Mouse (Mus musculus) E14TG2a.4 (cell line): ENCODE results near the gene Trim61.

Experiments
- CTCF ChIP-seq: conservative IDR thresholded peaks from 2 replicates; pipeline ENCODE4 v1.5.1; 2014; ENCODE audit warnings: low read length
- POU5F1 ChIP-seq: IDR thresholded peaks from 2 replicates; pipeline ENCODE4 v1.6.1; 2014; ENCODE audit warnings: low read length, borderline replicate concordance

DNA sequence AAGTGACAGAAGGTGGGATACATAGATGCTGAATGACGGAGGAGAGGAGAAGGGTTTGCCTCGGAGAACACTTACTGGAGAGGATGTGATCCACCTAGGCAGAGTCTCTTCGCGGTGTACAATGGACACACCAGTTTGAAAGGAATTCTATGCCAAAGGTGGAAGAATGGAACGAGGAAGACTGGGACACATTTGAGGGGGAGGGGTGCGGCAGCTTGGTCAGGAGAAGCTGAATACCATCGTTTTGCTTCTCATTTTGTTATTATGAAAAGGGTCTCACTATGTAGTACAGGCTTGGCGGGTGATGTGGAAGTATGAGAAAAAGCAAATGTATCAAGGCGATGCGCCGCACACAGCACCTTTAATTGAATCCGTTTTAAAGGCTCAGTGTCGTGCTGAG, 14.7 kb upstream of the Trim61 start:
- TF ChIP-seq CTCF (no peak), POU5F1 (no peak)
